Mouse (Mus musculus) thymus, postnatal 14 days (tissue): Measurements from ENCODE around the gene Dusp2.

ENCODE experiments used
- DNase-seq: peaks from one replicate; pipeline ENCODE4 v3.0.0; 2021

Gene Dusp2

GRCm38 (mm10) chr2:127369703-127370376 is 33.9 kb downstream of the Dusp2 start:
- DNase-seq, result no peak

- no peak for DNase-seq
These were observed 34.9 kb downstream of the Dusp2 start for GRCm38 (mm10) chr2:127370561-127371483.

GRCm38 (mm10) chr2:127371484-127371861 is 35.5 kb downstream of the Dusp2 start:
- DNase-seq, result no peak

GRCm38 (mm10) chr2:127372082-127372481 is 36.1 kb downstream of the Dusp2 start:
- DNase-seq, result no peak

GRCm38 (mm10) chr2:127374131-127374530 is 38.2 kb downstream of the Dusp2 start:
- DNase-seq, result no peak

- no peak for DNase-seq
These were observed 39.1 kb downstream of the Dusp2 start for GRCm38 (mm10) chr2:127375087-127375486.

GRCm38 (mm10) chr2:127375759-127376341 is 39.9 kb downstream of the Dusp2 start:
- peak; percentile 64 for DNase-seq

GRCm38 (mm10) chr2:127376423-127377051 is 40.6 kb downstream of the Dusp2 start:
- DNase-seq, result no peak

GRCm38 (mm10) chr2:127377942-127378610 is 42.1 kb downstream of the Dusp2 start:
- DNase-seq, result no peak

- no peak for DNase-seq
These were observed 42.6 kb downstream of the Dusp2 start for GRCm38 (mm10) chr2:127378611-127378990.

- no peak for DNase-seq
These were observed 43.3 kb downstream of the Dusp2 start for GRCm38 (mm10) chr2:127379250-127379649.

GRCm38 (mm10) chr2:127383881-127384280 is 47.9 kb downstream of the Dusp2 start:
- DNase-seq, result no peak

- DNase-seq, result no peak
These were observed 51.6 kb downstream of the Dusp2 start for GRCm38 (mm10) chr2:127387521-127387920.
